Mouse (Mus musculus) brain, embryonic 14.5 days (tissue): ENCODE measurements around the gene Ptcd1.
A peak's percentile ranks its signal among the peaks of the same experiment; 100 is the strongest.

Experiments used
- CTCF ChIP-seq: fragments of 200-500 bp; IDR thresholded peaks from 2 replicates; pipeline ENCODE4 v1.5.1; 2012; ENCODE audit warnings: inconsistent platforms, mild to moderate bottlenecking, moderate library complexity, borderline replicate concordance; ENCODE audit not compliant: insufficient read depth, insufficient read length; ENCODE audit errors: extremely low read depth
- POLR2A ChIP-seq: fragments of 200-500 bp; IDR thresholded peaks from 2 replicates; pipeline ENCODE4 v1.6.1; 2012; ENCODE audit warnings: mild to moderate bottlenecking, inconsistent platforms, borderline replicate concordance; ENCODE audit not compliant: poor library complexity, insufficient read depth, insufficient read length, severe bottlenecking; ENCODE audit errors: extremely low read depth

- TF ChIP-seq POLR2A (peak; percentile 12; the same call in 1 of the 2 replicates), CTCF (no peak)
Measured at GRCm38 (mm10) chr5:145201321-145201991, 34.5 kb upstream of the Ptcd1 start, which contains the start of gene Zkscan14.
